In genomic region chr11:109354236-109354613, GRCm38 (mm10) we compare ENCODE assay signal across 34 mouse cellular contexts. TPM values are rescaled to one million over a fixed set of nuclear protein-coding genes. Genes with fewer than 3 reads are reported as not detected.
DNase-seq lines count a peak whose midpoint lies in the region; ATAC-seq and TF ChIP-seq lines count a peak whose summit lies in the region.
"Had no signal": no experiment of that assay in that cellular context is flagged by ENCODE, and none has a peak within 500 bp of the region (broad histone marks: within the 10 kb centered on the region; RNA-seq: fewer than 3 reads in every experiment).

No protein-coding gene starts in this region.

- H3K4me2 ChIP-seq in hindbrain, embryonic 16.5 days (ENCODE audit: low read length), result no peak overlapping the region
- no peak overlapping the region for H3K4me2 ChIP-seq in hindbrain, embryonic 13.5 days
- no peak overlapping the region for H3K4me2 ChIP-seq in stomach, embryonic 16.5 days (ENCODE audit: low read depth, low read length)
- no peak overlapping the region for H3K4me2 ChIP-seq in stomach, postnatal 0 days (replicated peaks; ENCODE audit: low read depth)
- no peak overlapping the region for H3K4me2 ChIP-seq in forebrain, embryonic 13.5 days
- H3K4me2 ChIP-seq: embryonic facial prominence, embryonic 15.5 days; forebrain, embryonic 12.5 days; kidney, embryonic 15.5 days; limb, embryonic 15.5 days; liver, embryonic 13.5 days had no signal

- WGBS in hindbrain, embryonic 16.5 days, result 89% methylated on average over 6 of the region's 6 CpGs
- WGBS in hindbrain, embryonic 13.5 days, result 91% methylated on average over 6 of the region's 6 CpGs
- WGBS in stomach, embryonic 16.5 days, result 71% methylated on average over 6 of the region's 6 CpGs
- 78% methylated on average over 6 of the region's 6 CpGs for WGBS in stomach, postnatal 0 days
- WGBS in forebrain, embryonic 13.5 days, result 91% methylated on average over 6 of the region's 6 CpGs

- no peaks in the 10 kb centered on the region for H3K9me3 ChIP-seq in hindbrain, embryonic 16.5 days (ENCODE audit: control insufficient read depth, low read length)
- no peaks in the 10 kb centered on the region for H3K9me3 ChIP-seq in hindbrain, embryonic 13.5 days
- H3K9me3 ChIP-seq in stomach, embryonic 16.5 days (replicated peaks; ENCODE audit: control insufficient read depth, low read length), result no peaks in the 10 kb centered on the region
- H3K9me3 ChIP-seq in stomach, postnatal 0 days (ENCODE audit: control insufficient read depth, low read length), result no peaks in the 10 kb centered on the region
- no peaks in the 10 kb centered on the region for H3K9me3 ChIP-seq in forebrain, embryonic 13.5 days (replicated peaks)
- H3K9me3 ChIP-seq: embryonic facial prominence, embryonic 10.5 days; embryonic facial prominence, embryonic 15.5 days; forebrain, embryonic 12.5 days; hindbrain, embryonic 10.5 days; kidney, embryonic 15.5 days; limb, embryonic 10.5 days; limb, embryonic 15.5 days; liver, embryonic 13.5 days had no signal

- no peak for ATAC-seq in hindbrain, embryonic 16.5 days
- ATAC-seq in hindbrain, embryonic 13.5 days (ENCODE audit: low FRiP score), result no peak
- ATAC-seq in stomach, embryonic 16.5 days (ENCODE audit: insufficient read depth, low FRiP score), result no peak
- no peak for ATAC-seq in stomach, postnatal 0 days (ENCODE audit: low FRiP score, low TSS enrichment)
- no peak for ATAC-seq in forebrain, embryonic 13.5 days
- ATAC-seq: hindbrain, postnatal 0 days had no signal

- H3K27me3 ChIP-seq in hindbrain, embryonic 16.5 days (replicated peaks; ENCODE audit: control insufficient read depth, insufficient read depth, low read length), result no peaks in the 10 kb centered on the region
- H3K27me3 ChIP-seq in hindbrain, embryonic 13.5 days, result no peaks in the 10 kb centered on the region
- H3K27me3 ChIP-seq in stomach, embryonic 16.5 days (ENCODE audit: control insufficient read depth, insufficient read depth, low read length), result no peaks in the 10 kb centered on the region
- H3K27me3 ChIP-seq in stomach, postnatal 0 days (ENCODE audit: control insufficient read depth, insufficient read depth, low read length), result no peaks in the 10 kb centered on the region
- H3K27me3 ChIP-seq in forebrain, embryonic 13.5 days, result no peaks in the 10 kb centered on the region
- H3K27me3 ChIP-seq: embryonic facial prominence, embryonic 15.5 days; forebrain, embryonic 12.5 days; kidney, embryonic 15.5 days; limb, embryonic 15.5 days; liver, embryonic 13.5 days had no signal

- H3K27ac ChIP-seq in hindbrain, embryonic 16.5 days (ENCODE audit: low read depth, low read length), result 0 out of 2 replicates have a peak overlapping the region, but pooled peaks have one; percentile 3
- no peak overlapping the region for H3K27ac ChIP-seq in hindbrain, embryonic 13.5 days
- peak overlapping the region; percentile 21; the same call in 1 of the 2 replicates for H3K27ac ChIP-seq in stomach, embryonic 16.5 days (ENCODE audit: low read length)
- no peak overlapping the region for H3K27ac ChIP-seq in stomach, postnatal 0 days (replicated peaks)
- no peak overlapping the region for H3K27ac ChIP-seq in forebrain, embryonic 13.5 days
- H3K27ac ChIP-seq: embryonic facial prominence, embryonic 10.5 days; embryonic facial prominence, embryonic 15.5 days; forebrain, embryonic 12.5 days; hindbrain, embryonic 10.5 days; hindbrain, postnatal 0 days; kidney, embryonic 15.5 days; limb, embryonic 10.5 days; limb, embryonic 15.5 days; liver, embryonic 13.5 days had no signal

- H3K36me3 ChIP-seq in hindbrain, embryonic 16.5 days (ENCODE audit: control insufficient read depth, insufficient read depth, low read length), result no peaks in the 10 kb centered on the region
- H3K36me3 ChIP-seq in hindbrain, embryonic 13.5 days, result no peaks in the 10 kb centered on the region
- H3K36me3 ChIP-seq in stomach, embryonic 16.5 days (ENCODE audit: control insufficient read depth, insufficient read depth, low read length), result no peaks in the 10 kb centered on the region
- H3K36me3 ChIP-seq in stomach, postnatal 0 days (ENCODE audit: control insufficient read depth, insufficient read depth, low read length), result no peaks in the 10 kb centered on the region
- no peaks in the 10 kb centered on the region for H3K36me3 ChIP-seq in forebrain, embryonic 13.5 days (ENCODE audit: poor library complexity, severe bottlenecking)
- H3K36me3 ChIP-seq: embryonic facial prominence, embryonic 10.5 days; embryonic facial prominence, embryonic 15.5 days; forebrain, embryonic 12.5 days; hindbrain, embryonic 10.5 days; kidney, embryonic 15.5 days; limb, embryonic 10.5 days; limb, embryonic 15.5 days; liver, embryonic 13.5 days had no signal

- H3K4me3 ChIP-seq in hindbrain, embryonic 16.5 days (ENCODE audit: low read length), result no peak overlapping the region
- H3K4me3 ChIP-seq in hindbrain, embryonic 13.5 days, result no peak overlapping the region
- no peak overlapping the region for H3K4me3 ChIP-seq in stomach, embryonic 16.5 days (replicated peaks; ENCODE audit: low read length)
- H3K4me3 ChIP-seq in stomach, postnatal 0 days (ENCODE audit: low read depth, low read length), result no peak overlapping the region
- H3K4me3 ChIP-seq in forebrain, embryonic 13.5 days, result no peak overlapping the region
- H3K4me3 ChIP-seq: embryonic facial prominence, embryonic 10.5 days; embryonic facial prominence, embryonic 15.5 days; forebrain, embryonic 12.5 days; hindbrain, embryonic 10.5 days; kidney, embryonic 15.5 days; limb, embryonic 10.5 days; limb, embryonic 15.5 days; liver, embryonic 13.5 days had no signal

- no peak for TF ChIP-seq CTCF in stomach, postnatal 0 days (IDR thresholded peaks at IDR 0.05; ENCODE audit: low read depth)

- no peak overlapping the region for H3K9ac ChIP-seq in hindbrain, embryonic 16.5 days (ENCODE audit: low read depth, low read length)
- H3K9ac ChIP-seq in hindbrain, embryonic 13.5 days, result no peak overlapping the region
- no peak overlapping the region for H3K9ac ChIP-seq in stomach, embryonic 16.5 days (ENCODE audit: low read length)
- no peak overlapping the region for H3K9ac ChIP-seq in stomach, postnatal 0 days (ENCODE audit: low read length)
- no peak overlapping the region for H3K9ac ChIP-seq in forebrain, embryonic 13.5 days
- H3K9ac ChIP-seq: embryonic facial prominence, embryonic 15.5 days; forebrain, embryonic 12.5 days; kidney, embryonic 15.5 days; limb, embryonic 15.5 days; liver, embryonic 13.5 days had no signal

- H3K4me1 ChIP-seq in hindbrain, embryonic 16.5 days (ENCODE audit: control insufficient read depth, insufficient read depth, low read depth, low read length), result 0 out of 2 replicates have a peak, but pooled peaks cover 2% of the 10 kb centered on the region
- H3K4me1 ChIP-seq in hindbrain, embryonic 13.5 days (replicated peaks), result peaks cover 15% of the 10 kb centered on the region
- peaks cover 43% of the 10 kb centered on the region for H3K4me1 ChIP-seq in stomach, embryonic 16.5 days (ENCODE audit: control insufficient read depth, insufficient read depth, low read length)
- peaks cover 9% of the 10 kb centered on the region for H3K4me1 ChIP-seq in stomach, postnatal 0 days (replicated peaks; ENCODE audit: control insufficient read depth, insufficient read depth)
- H3K4me1 ChIP-seq in forebrain, embryonic 13.5 days, result peaks cover 23% of the 10 kb centered on the region

- peak; percentile 23 for DNase-seq in cerebellum, adult 11-12 months
- DNase-seq in cerebellum, postnatal 36 days, result no peak
- no peak for DNase-seq in stomach, postnatal 0 days (ENCODE audit: low spot score)
- DNase-seq in left cerebral cortex, adult 8-10 months (ENCODE audit: low spot score in 2 of 2), result no peak
- DNase-seq: adrenal gland, adult 8-10 months; cerebellum, adult 9-10 months; gastrocnemius, postnatal 14 days; heart, postnatal 14 days; kidney, adult 11 months; liver, embryonic 13.5 days; lung, adult 18-20 months; lung, postnatal 36 days; midbrain, embryonic 14.5 days; thymus, adult 2 months; thymus, postnatal 36 days had no signal

- no peak for TF ChIP-seq EP300 in stomach, postnatal 0 days (optimal IDR thresholded peaks at IDR 0.05)

RNA-seq across cellular contexts. Expression of gene Gna13, which starts 8.4 kb away (rescaled TPM):
- polyA plus RNA-seq in hindbrain, embryonic 16.5 days (2015; fragmentation: Nextera tagmentation; extraction: Ambion mirVana), result 20.5 and 21.3 TPM in 2 replicates
- 15.1 and 16.6 TPM in 2 replicates for polyA plus RNA-seq in hindbrain, embryonic 13.5 days (2015; fragmentation: Nextera tagmentation; extraction: Ambion mirVana)
- 28.8 and 32.8 TPM in 2 replicates for polyA plus RNA-seq in stomach, embryonic 16.5 days (2015; fragmentation: Nextera tagmentation; extraction: Ambion mirVana)
- 46.5 and 49.5 TPM in 2 replicates for polyA plus RNA-seq in stomach, postnatal 0 days (2015; fragmentation: Nextera tagmentation; extraction: Ambion mirVana)
- polyA plus RNA-seq in forebrain, embryonic 13.5 days (2015; fragmentation: Nextera tagmentation; extraction: Ambion mirVana), result 16.3 and 16.8 TPM in 2 replicates
- 10 to 100 TPM; 51.9 to 58.1 (median 54.0) TPM for total RNA-seq in left cerebral cortex, adult 8-10 months (2022)

RNA-seq across cellular contexts. Expression of gene Rgs9, which starts 56.3 kb away (rescaled TPM):
- 14.5 and 15.6 TPM in 2 replicates for polyA plus RNA-seq in hindbrain, embryonic 16.5 days (2015; fragmentation: Nextera tagmentation; extraction: Ambion mirVana)
- polyA plus RNA-seq in hindbrain, embryonic 13.5 days (2015; fragmentation: Nextera tagmentation; extraction: Ambion mirVana), result 6.2 and 7.6 TPM in 2 replicates
- polyA plus RNA-seq in stomach, embryonic 16.5 days (2015; fragmentation: Nextera tagmentation; extraction: Ambion mirVana), result 2.1 and 2.3 TPM in 2 replicates
- polyA plus RNA-seq in stomach, postnatal 0 days (2015; fragmentation: Nextera tagmentation; extraction: Ambion mirVana), result 0.73 and 1.1 TPM in 2 replicates
- 3.0 and 3.5 TPM in 2 replicates for polyA plus RNA-seq in forebrain, embryonic 13.5 days (2015; fragmentation: Nextera tagmentation; extraction: Ambion mirVana)
- total RNA-seq in left cerebral cortex, adult 8-10 months (2022), result 100 to 1,000 TPM; 118 to 133 (median 128) TPM

RNA-seq across cellular contexts. Expression of gene 9930022D16Rik, which starts 59.5 kb away (rescaled TPM):
- 0.07 TPM in 1 of 2 replicates, not detected in the other for polyA plus RNA-seq in hindbrain, embryonic 16.5 days (2015; fragmentation: Nextera tagmentation; extraction: Ambion mirVana)
- polyA plus RNA-seq in hindbrain, embryonic 13.5 days (2015; fragmentation: Nextera tagmentation; extraction: Ambion mirVana), result not detected in 2 replicates
- not detected in 2 replicates for polyA plus RNA-seq in stomach, embryonic 16.5 days (2015; fragmentation: Nextera tagmentation; extraction: Ambion mirVana)
- polyA plus RNA-seq in stomach, postnatal 0 days (2015; fragmentation: Nextera tagmentation; extraction: Ambion mirVana), result not detected in 2 replicates
- not detected in 2 replicates for polyA plus RNA-seq in forebrain, embryonic 13.5 days (2015; fragmentation: Nextera tagmentation; extraction: Ambion mirVana)
- total RNA-seq in left cerebral cortex, adult 8-10 months (2022), result not detected
- total RNA-seq: adrenal gland, adult 8-10 months; ES-E14; gastrocnemius, postnatal 14 days; heart, adult 8-10 months; heart, postnatal 14 days; hindbrain, postnatal 0 days; layer of hippocampus, adult 8-10 months; layer of hippocampus, postnatal 25 days had no signal
- polyA plus RNA-seq: C2C12; embryonic facial prominence, embryonic 10.5 days; embryonic facial prominence, embryonic 15.5 days; forebrain, embryonic 12.5 days; heart, embryonic 14.5 days; hindbrain, embryonic 10.5 days; hindbrain, postnatal 0 days; kidney, embryonic 15.5 days; limb, embryonic 10.5 days; limb, embryonic 15.5 days; liver, embryonic 13.5 days; midbrain, embryonic 14.5 days; neural tube, embryonic 14.5 days; thymus, adult 2 months had no signal

Comparison
In these comparisons a context has a peak if more than half of its experiments do, and no peak if none do; other contexts are left out.
1. H3K27ac ChIP-seq: peak in hindbrain, embryonic 16.5 days (single experiment) and stomach, embryonic 16.5 days (single experiment); none in hindbrain, embryonic 13.5 days (single experiment), stomach, postnatal 0 days (single experiment) and forebrain, embryonic 13.5 days (single experiment).